Mouse (Mus musculus): ENCODE data around the gene Cdca3.

- TF ChIP-seq CTCF (IDR thresholded peaks at IDR 0.05; ENCODE audit: control insufficient read depth, insufficient read depth, insufficient replicate concordance, low read depth, low read length) (no peak), POLR2A (IDR thresholded peaks at IDR 0.05; ENCODE audit: control insufficient read depth, low read depth, low read length) (no peak)
Measured at GRCm38 (mm10) chr6:124828101-124828592, 1.2 kb upstream of the Cdca3 start.

Data from testis, adult 2 months (tissue).